Mouse (Mus musculus) MEL (cell line): ENCODE measurements around the gene Hsd3b7. TPM values are rescaled to one million over a fixed set of nuclear protein-coding genes. Genes with fewer than 3 reads are reported as not detected.

Source experiments
- DNase-seq: peaks from one replicate; pipeline ENCODE4 v3.0.0; 2011; ENCODE audit warnings: low read depth, low spot score
- H3K27ac ChIP-seq: 2 replicates; pipeline ENCODE4 v1.5.1; 2012; ENCODE audit warnings: low read depth, mild to moderate bottlenecking, control low read depth, low read length, moderate library complexity; ENCODE audit not compliant: control insufficient read depth
- H3K27me3 ChIP-seq, 2 experiments: fragments of 150-350 bp in 1 of 2; sonication (generic) in 1 of 2; 2 replicates each; pipeline ENCODE4 v1.6.1; 2012; ENCODE audit warnings: low read length in 2 of 2, mild to moderate bottlenecking in 2 of 2, improper control_type of control experiment in 1 of 2, moderate library complexity in 1 of 2; ENCODE audit not compliant: insufficient read depth in 2 of 2, control insufficient read depth in 1 of 2
- H3K36me3 ChIP-seq, 2 experiments: 2 replicates each; pipeline ENCODE4 v1.6.1; 2012 to 2014; ENCODE audit warnings: low read length in 2 of 2, improper control_type of control experiment in 1 of 2, inconsistent platforms in 1 of 2, mild to moderate bottlenecking in 1 of 2; ENCODE audit not compliant: insufficient read depth in 2 of 2, control insufficient read depth in 1 of 2
- H3K4me1 ChIP-seq, 2 experiments: fragments of 150-350 bp in 1 of 2; sonication (generic) in 1 of 2; 2 replicates each; pipeline ENCODE4 v1.6.1; 2012; ENCODE audit warnings: low read length in 2 of 2, improper control_type of control experiment in 1 of 2, mild to moderate bottlenecking in 1 of 2; ENCODE audit not compliant: insufficient read depth in 2 of 2, control insufficient read depth in 1 of 2
- H3K4me3 ChIP-seq, 2 experiments: fragments of 150-350 bp in 1 of 2; sonication (generic) in 1 of 2; 2 replicates each; pipeline ENCODE4 v1.5.1; 2012; ENCODE audit warnings: low read depth in 2 of 2, low read length in 2 of 2, mild to moderate bottlenecking in 2 of 2, moderate library complexity in 2 of 2, control low read depth in 1 of 2, improper control_type of control experiment in 1 of 2; ENCODE audit not compliant: control insufficient read depth in 1 of 2, insufficient read depth in 1 of 2
- H3K79me2 ChIP-seq: 2 replicates; pipeline ENCODE4 v1.6.1; 2012; ENCODE audit warnings: mild to moderate bottlenecking, low read length, moderate library complexity; ENCODE audit not compliant: control insufficient read depth, poor library complexity, insufficient read depth
- H3K9ac ChIP-seq: 2 replicates; pipeline ENCODE4 v1.6.1; 2012; ENCODE audit warnings: low read depth, mild to moderate bottlenecking, control low read depth, low read length, moderate library complexity; ENCODE audit not compliant: control insufficient read depth, poor library complexity, severe bottlenecking
- H3K9me3 ChIP-seq: fragments of 150-350 bp; sonication (generic); replicated peaks from 2 replicates; pipeline ENCODE4 v1.6.1; 2012; ENCODE audit warnings: mild to moderate bottlenecking, low read length, improper control_type of control experiment, moderate library complexity; ENCODE audit not compliant: insufficient read depth
- CHD2 ChIP-seq: IDR thresholded peaks from 2 replicates; pipeline ENCODE4 v1.6.1; 2011; ENCODE audit warnings: low read length, improper control_type of control experiment
- CTCF ChIP-seq, 3 experiments: IDR thresholded peaks in 2 of 3; conservative IDR thresholded peaks in 1 of 3; 2 replicates each; pipeline ENCODE4 v1.5.1; 2011 to 2012; ENCODE audit warnings: low read length in 3 of 3, low read depth in 2 of 3, mild to moderate bottlenecking in 2 of 3, improper control_type of control experiment in 1 of 3, inconsistent platforms in 1 of 3, mixed read lengths in 1 of 3, moderate library complexity in 1 of 3; ENCODE audit not compliant: control insufficient read depth in 1 of 3, insufficient read depth in 1 of 3, poor library complexity in 1 of 3, severe bottlenecking in 1 of 3
- ELF1 ChIP-seq: IDR thresholded peaks from 2 replicates; pipeline ENCODE4 v1.6.1; 2014; ENCODE audit warnings: low read depth, mild to moderate bottlenecking, inconsistent platforms, low read length, improper control_type of control experiment, moderate library complexity
- EP300 ChIP-seq, 2 experiments: IDR thresholded peaks; 2 replicates each; pipeline ENCODE4 v1.6.1; 2011; ENCODE audit warnings: improper control_type of control experiment in 2 of 2, low read length in 2 of 2, low read depth in 1 of 2, mild to moderate bottlenecking in 1 of 2
- HCFC1 ChIP-seq: IDR thresholded peaks from 2 replicates; pipeline ENCODE4 v1.6.1; 2012; ENCODE audit warnings: low read depth, mild to moderate bottlenecking, inconsistent platforms, low read length, improper control_type of control experiment, moderate library complexity
- MAX ChIP-seq: IDR thresholded peaks from 2 replicates; pipeline ENCODE4 v1.6.1; 2011; ENCODE audit warnings: low read length, improper control_type of control experiment
- MAZ ChIP-seq: IDR thresholded peaks from 2 replicates; pipeline ENCODE4 v1.6.1; 2012; ENCODE audit warnings: low read depth, mild to moderate bottlenecking, inconsistent platforms, low read length, improper control_type of control experiment
- MXI1 ChIP-seq: IDR thresholded peaks from 2 replicates; pipeline ENCODE4 v1.6.1; 2011; ENCODE audit warnings: mild to moderate bottlenecking, low read depth, low read length, improper control_type of control experiment
- MYC ChIP-seq: IDR thresholded peaks from 2 replicates; pipeline ENCODE4 v1.6.1; 2011; ENCODE audit warnings: low read depth, mild to moderate bottlenecking, low read length, improper control_type of control experiment, moderate library complexity
- NELFE ChIP-seq: IDR thresholded peaks from 2 replicates; pipeline ENCODE4 v1.6.1; 2011; ENCODE audit warnings: low read depth, low read length, improper control_type of control experiment
- POLR2A ChIP-seq, 2 experiments: IDR thresholded peaks; 2 replicates each; pipeline ENCODE4 v1.6.1; 2011 to 2012; ENCODE audit warnings: low read length in 2 of 2, mild to moderate bottlenecking in 2 of 2, control low read depth in 1 of 2, improper control_type of control experiment in 1 of 2, low read depth in 1 of 2, moderate library complexity in 1 of 2; ENCODE audit not compliant: control insufficient read depth in 1 of 2, insufficient read depth in 1 of 2, poor library complexity in 1 of 2
- POLR2AphosphoS2 ChIP-seq: IDR thresholded peaks from 2 replicates; pipeline ENCODE4 v1.6.1; 2011; ENCODE audit warnings: low read length, improper control_type of control experiment
- POLR2AphosphoS5 ChIP-seq: IDR thresholded peaks from 2 replicates; pipeline ENCODE4 v1.6.1; 2012; ENCODE audit warnings: low read depth, borderline replicate concordance, mild to moderate bottlenecking, inconsistent platforms, low read length, moderate library complexity, mixed read lengths
- RAD21 ChIP-seq: IDR thresholded peaks from 2 replicates; pipeline ENCODE4 v1.6.1; 2011; ENCODE audit warnings: mild to moderate bottlenecking, low read depth, low read length, improper control_type of control experiment
- RCOR1 ChIP-seq: IDR thresholded peaks from 2 replicates; pipeline ENCODE4 v1.6.1; 2012; ENCODE audit warnings: low read depth, mild to moderate bottlenecking, inconsistent platforms, low read length, improper control_type of control experiment
- SIN3A ChIP-seq: IDR thresholded peaks from 2 replicates; pipeline ENCODE4 v1.6.1; 2012; ENCODE audit warnings: low read length, improper control_type of control experiment, inconsistent platforms
- SMC3 ChIP-seq: IDR thresholded peaks from 2 replicates; pipeline ENCODE4 v1.6.1; 2011; ENCODE audit warnings: low read depth, low read length, improper control_type of control experiment
- TBP ChIP-seq: IDR thresholded peaks from 2 replicates; pipeline ENCODE4 v1.8.0; 2011; ENCODE audit warnings: low read depth, low read length, improper control_type of control experiment
- TCF12 ChIP-seq: IDR thresholded peaks from 2 replicates; pipeline ENCODE4 v1.6.1; 2014; ENCODE audit warnings: low read depth, mild to moderate bottlenecking, inconsistent platforms, low read length, improper control_type of control experiment, moderate library complexity
- USF1 ChIP-seq: IDR thresholded peaks from 2 replicates; pipeline ENCODE4 v1.6.1; 2014; ENCODE audit warnings: low read depth, mild to moderate bottlenecking, inconsistent platforms, low read length, improper control_type of control experiment, moderate library complexity
- ZMIZ1 ChIP-seq: IDR thresholded peaks from 2 replicates; pipeline ENCODE4 v1.6.1; 2012; ENCODE audit warnings: low read depth, mild to moderate bottlenecking, inconsistent platforms, low read length, improper control_type of control experiment, moderate library complexity
- ZNF384 ChIP-seq: IDR thresholded peaks from 2 replicates; pipeline ENCODE4 v1.6.1; 2012; ENCODE audit warnings: low read depth, mild to moderate bottlenecking, inconsistent platforms, low read length, improper control_type of control experiment
- polyA plus RNA-seq, 2 experiments: library from polyadenylated mRNA; stranded (reverse) in 1 of 2; unstranded in 1 of 2; fragments of >175 nt in 1 of 2; fragments of >200 nt in 1 of 2; gene quantifications; 2 replicates each; pipeline versions ENCODE4 v1.2.1 to v1.2.4; 2012; ENCODE audit warnings: low replicate concordance in 2 of 2, low read depth in 1 of 2; ENCODE audit not compliant: insufficient read length in 2 of 2, insufficient read depth in 1 of 2, missing spikeins in 1 of 2
- total RNA-seq: library from RNA; depleted of rRNA; stranded (reverse); fragments of 300-350 nt; gene quantifications from 2 replicates; pipeline ENCODE4 v1.2.3, GENCODE M21; 2012

Gene Hsd3b7
- total and polyA plus RNA-seq, 3 experiments = 0.75 to 1.4 TPM; not detected in 1

DNA sequence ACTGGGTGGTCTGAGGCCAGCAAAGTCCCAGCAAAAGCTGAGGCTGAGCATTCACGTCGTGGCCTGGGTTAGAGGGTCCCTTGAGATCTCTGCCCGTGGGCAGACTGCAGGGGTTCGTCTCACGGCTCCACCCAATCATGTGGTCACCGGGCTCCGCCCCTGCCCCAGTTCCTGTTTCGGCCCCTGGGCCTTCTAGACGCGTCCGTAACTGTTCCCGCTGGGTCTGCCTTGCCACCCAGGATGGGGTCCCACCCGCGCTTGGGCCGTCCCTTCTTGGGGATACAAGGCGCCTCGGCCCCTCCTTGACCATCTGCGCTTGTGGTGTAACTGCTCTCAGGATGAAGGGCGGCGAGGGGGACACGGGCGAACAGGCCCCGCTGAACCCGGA, 30.8 kb upstream of the Hsd3b7 start, which contains the start of gene Orai3:
Gene Orai3, plus strand, starts transcription at position 165 of the 388 bp plus-strand sequence.
- peak within 1 kb of the TSS; percentile 98 for H3K9ac ChIP-seq
- peak within 1 kb of the TSS; percentile 82 to 93 for H3K4me3 ChIP-seq
- no peaks in the 10 kb centered on the region for H3K9me3 ChIP-seq
- peaks cover 0 to 27% of the 10 kb centered on the region in 2 experiments; a peak in 2 of 4 replicates for H3K36me3 ChIP-seq
- TF ChIP-seq CHD2 (peak; percentile 8; the same call in 1 of the 2 replicates), HCFC1 (peak; percentile 58; the same call in 1 of the 2 replicates), SMC3 (no peak; the same call in 1 of the 2 replicates), EP300 (IDR thresholded peaks at IDR 0.05; ENCODE audit: low read depth in 1 of 2, low read length in 2 of 2) (no peak), RCOR1 (no peak), MXI1 (peak; percentile 66; the same call in 1 of the 2 replicates), MAZ (peak; percentile 60; the same call in 1 of the 2 replicates), NELFE (peak; percentile 97), TCF12 (peak; percentile 44; the same call in 1 of the 2 replicates), ZNF384 (no peak), POLR2AphosphoS2 (peak; percentile 89), ZMIZ1 (peak; percentile 86), POLR2A (IDR thresholded peaks at IDR 0.05; ENCODE audit: control insufficient read depth in 1 of 2, insufficient read depth in 1 of 2, low read depth in 1 of 2, low read length in 2 of 2, poor library complexity in 1 of 2) (peak; percentile 77 to 90), RAD21 (no peak), MAX (0 out of 2 replicates have a peak, but pooled peaks have one; percentile 32), POLR2AphosphoS5 (no peak), CTCF (IDR thresholded peaks at IDR 0.05 in 2 of 3, conservative IDR thresholded peaks at IDR 0.05 in 1 of 3; ENCODE audit: control insufficient read depth in 1 of 3, insufficient read depth in 1 of 3, low read depth in 2 of 3, low read length in 3 of 3, poor library complexity in 1 of 3, severe bottlenecking in 1 of 3) (no peak), MYC (peak; percentile 35; the same call in 1 of the 2 replicates), TBP (peak; percentile 89), USF1 (peak; percentile 89), SIN3A (peak; percentile 79), ELF1 (peak; percentile 78)
- peak within 1 kb of the TSS; percentile 93 for H3K27ac ChIP-seq
- peaks cover 5 to 34% of the 10 kb centered on the region in 2 experiments; a peak in 3 of 4 replicates for H3K4me1 ChIP-seq
- H3K79me2 ChIP-seq = peaks cover 24% of the 10 kb centered on the region
- H3K27me3 ChIP-seq = no peaks in the 10 kb centered on the region
- DNase-seq = peak; percentile 91
